Mouse (Mus musculus) hindbrain, embryonic 12.5 days (tissue): Measurements from ENCODE around the gene Phkg1. TPM values are rescaled to one million over a fixed set of nuclear protein-coding genes. Genes with fewer than 3 reads are reported as not detected.
"Not testable (repeated sequence)": the region's sequence is repeated elsewhere in the genome, so short reads cannot be mapped to it uniquely, and the experiment has no call there.

Source experiments
- ATAC-seq: fragments of 200-750 bp; cut with Nextera tagmentation; 2 replicates; pipeline ENCODE4 v1.8.0; 2017; ENCODE audit warnings: moderate TSS enrichment; ENCODE audit not compliant: low FRiP score
- H3K27ac ChIP-seq: fragments of 300-500 bp; sonication (generic); 2 replicates; pipeline ENCODE4 v1.5.1; 2016; ENCODE audit warnings: mild to moderate bottlenecking
- H3K27me3 ChIP-seq: fragments of 300-500 bp; sonication (generic); 2 replicates; pipeline ENCODE4 v1.6.1; 2016; ENCODE audit warnings: mild to moderate bottlenecking
- H3K36me3 ChIP-seq: fragments of 300-500 bp; sonication (generic); 2 replicates; pipeline ENCODE4 v1.6.1; 2016; ENCODE audit warnings: mild to moderate bottlenecking
- H3K4me1 ChIP-seq: fragments of 300-500 bp; sonication (generic); 2 replicates; pipeline ENCODE4 v1.6.1; 2016
- H3K4me2 ChIP-seq: fragments of 300-500 bp; sonication (generic); replicated peaks from 2 replicates; pipeline ENCODE4 v1.6.1; 2016; ENCODE audit warnings: mild to moderate bottlenecking
- H3K4me3 ChIP-seq: fragments of 300-500 bp; sonication (generic); 2 replicates; pipeline ENCODE4 v1.5.1; 2016; ENCODE audit warnings: mild to moderate bottlenecking
- H3K9ac ChIP-seq: fragments of 300-500 bp; sonication (generic); 2 replicates; pipeline ENCODE4 v1.6.1; 2016; ENCODE audit warnings: mild to moderate bottlenecking, moderate library complexity
- H3K9me3 ChIP-seq: fragments of 300-500 bp; sonication (generic); replicated peaks from 2 replicates; pipeline ENCODE4 v1.6.1; 2016; ENCODE audit warnings: mild to moderate bottlenecking
- WGBS: fragments of 180-500 bp; shearing (Covaris S2); methylation state at CpG from one replicate; pipeline ENCODE4 v1.1.7; 2016; 5-methylcytosine and 5-hydroxymethylcytosine counted together
- polyA plus RNA-seq: library from polyadenylated mRNA; unstranded; fragments of >200 nt; fragmentation: Nextera tagmentation; extraction: Ambion mirVana; gene quantifications from 2 replicates; pipeline ENCODE4 v1.2.1, GENCODE M21; 2016

Phkg1 gene
- polyA plus RNA-seq, 1 experiment from 2014 or later, result 0.34 TPM

DNA sequence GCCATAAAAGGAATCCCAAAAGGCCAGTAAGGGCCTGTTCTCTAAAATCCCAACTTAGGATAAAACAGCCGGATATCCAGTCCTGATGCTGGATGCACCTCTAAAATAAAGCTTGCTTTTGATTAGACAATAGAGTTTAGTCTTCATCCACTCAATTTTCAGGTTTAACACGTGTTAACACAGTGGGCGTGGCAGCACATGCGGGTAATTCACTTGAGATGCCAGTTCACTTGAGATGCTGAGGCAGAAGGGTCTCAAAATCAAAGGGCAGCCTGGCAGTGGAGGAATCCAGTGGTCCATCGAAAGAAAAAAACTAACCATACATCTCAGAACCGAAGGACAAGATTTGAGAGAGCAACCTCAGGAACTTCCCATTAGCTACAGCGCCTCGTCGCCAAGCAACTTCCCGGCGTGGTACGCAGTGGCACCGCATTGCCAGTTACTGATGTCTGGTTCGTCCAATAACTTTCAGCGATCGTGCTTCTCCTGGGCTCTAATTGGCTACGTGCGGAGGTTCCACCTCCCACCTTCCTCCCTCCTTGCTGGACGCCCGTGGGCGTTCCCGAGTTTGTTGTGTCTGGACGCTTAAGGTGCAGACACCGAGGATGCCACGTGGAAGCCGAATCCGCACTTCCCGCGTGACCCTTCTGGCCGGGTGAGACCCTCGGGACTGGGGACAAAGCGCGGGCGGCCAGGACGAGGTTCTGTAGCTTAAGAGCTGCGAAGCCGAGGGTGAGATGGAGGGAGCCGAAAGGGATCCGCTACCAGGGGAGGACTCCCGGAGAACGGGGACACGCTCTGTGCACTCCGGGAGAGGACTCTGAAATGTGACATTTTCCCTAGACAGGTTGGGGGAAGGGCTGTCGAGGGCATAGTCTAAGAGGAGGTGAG is 2.9 kb downstream of the Phkg1 start, which contains the start of gene Zbed5:
TSS of gene Zbed5 (plus strand) at position 526 of the 891 bp plus-strand sequence.
- Histone ChIP-seq H3K27me3 (no peaks in the 10 kb centered on the region), H3K4me1 (peaks cover 6% of the 10 kb centered on the region; the same call in 1 of the 2 replicates), H3K36me3 (no peaks in the 10 kb centered on the region), H3K4me2 (peak within 1 kb of the TSS; percentile 77), H3K9me3 (no peaks in the 10 kb centered on the region), H3K9ac (peak within 1 kb of the TSS; percentile 64), H3K4me3 (peak within 1 kb of the TSS; percentile 68), H3K27ac (no peak within 1 kb of the TSS)
- 3% methylated on average over 44 of the region's 44 CpGs for WGBS
- peak; percentile 98 for ATAC-seq

GRCm38 (mm10) chr5:129890390-129890789 is 8.0 kb downstream of the Phkg1 start:
- 76% methylated on average over 7 of the region's 7 CpGs for WGBS
- not testable (repeated sequence) for H3K27me3 ChIP-seq, H3K4me3 ChIP-seq, H3K36me3 ChIP-seq, H3K9me3 ChIP-seq, H3K4me2 ChIP-seq, ATAC-seq, H3K27ac ChIP-seq, H3K9ac ChIP-seq
- peaks cover 10% of the 10 kb centered on the region for H3K4me1 ChIP-seq

DNA sequence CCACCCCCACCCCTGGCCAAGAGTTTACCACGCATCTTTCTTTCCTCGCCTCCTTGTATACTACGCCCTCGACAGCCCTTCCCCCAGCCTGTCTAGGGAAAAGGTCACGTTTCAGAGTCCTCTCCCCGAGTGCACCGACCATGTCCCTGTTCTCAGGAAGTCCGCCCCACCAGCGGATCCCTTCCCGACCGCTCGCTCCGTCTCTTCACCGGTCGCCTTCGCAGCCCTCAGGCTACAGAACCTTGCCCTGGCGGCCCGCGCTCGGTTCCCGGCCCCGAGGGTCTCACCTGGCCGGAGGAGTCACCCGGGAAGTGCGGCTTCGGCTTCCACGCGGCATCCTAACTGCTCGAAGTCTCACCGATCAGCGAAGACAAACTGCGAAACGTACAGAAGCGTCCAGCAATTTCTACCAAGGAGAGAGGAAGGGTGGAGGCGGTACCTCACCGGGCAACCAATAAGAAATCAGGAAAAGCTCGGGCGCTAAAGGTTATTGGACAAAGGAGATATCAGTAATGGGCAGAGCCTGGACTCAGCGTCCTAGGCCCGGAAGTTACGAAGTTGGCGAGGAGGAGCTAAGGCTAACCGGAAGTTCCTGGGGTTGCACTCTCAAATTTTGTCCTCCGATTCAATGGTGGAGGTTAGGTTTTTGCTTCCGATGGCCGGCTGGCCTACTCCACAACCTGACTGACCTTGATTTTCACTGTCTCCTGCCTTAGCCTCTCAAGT is 11.3 kb downstream of the Phkg1 start, which contains the start of gene Chchd2:
TSS of gene Chchd2 (minus strand) at position 560 of the 726 bp plus-strand sequence.
- H3K27ac ChIP-seq, result peak within 1 kb of the TSS; percentile 93
- peak; percentile 100 for ATAC-seq
- H3K27me3 ChIP-seq, result no peaks in the 10 kb centered on the region
- H3K9me3 ChIP-seq, result no peaks in the 10 kb centered on the region
- H3K4me2 ChIP-seq, result peak within 1 kb of the TSS; percentile 65
- H3K9ac ChIP-seq, result peak within 1 kb of the TSS; percentile 81
- peaks cover 16% of the 10 kb centered on the region for H3K4me1 ChIP-seq
- peak within 1 kb of the TSS; percentile 80 for H3K4me3 ChIP-seq
- WGBS, result under 1% methylated on average over 46 of the region's 46 CpGs
- H3K36me3 ChIP-seq, result peaks cover 17% of the 10 kb centered on the region

- Histone ChIP-seq H3K4me1 (peaks cover 16% of the 10 kb centered on the region), H3K4me3 (peak overlapping the region; percentile 80), H3K4me2 (peak overlapping the region; percentile 65), H3K9ac (peak overlapping the region; percentile 81), H3K36me3 (peaks cover 24% of the 10 kb centered on the region), H3K27ac (no peak overlapping the region), H3K9me3 (no peaks in the 10 kb centered on the region), H3K27me3 (no peaks in the 10 kb centered on the region)
- ATAC-seq, result no peak
- WGBS, result 41% methylated on average over 10 of the region's 10 CpGs
Observed at GRCm38 (mm10) chr5:129886271-129886670, 12.1 kb downstream of the Phkg1 start.

- Histone ChIP-seq H3K4me2 (no peak overlapping the region), H3K9ac (no peak overlapping the region), H3K27ac (no peak overlapping the region), H3K9me3 (no peaks in the 10 kb centered on the region), H3K4me1 (0 out of 2 replicates have a peak, but pooled peaks cover 3% of the 10 kb centered on the region), H3K4me3 (no peak overlapping the region), H3K27me3 (no peaks in the 10 kb centered on the region), H3K36me3 (peaks cover 40% of the 10 kb centered on the region)
- ATAC-seq, result no peak
- WGBS, result 76% methylated on average over 3 of the region's 3 CpGs
Observed at GRCm38 (mm10) chr5:129879888-129880287, 18.5 kb downstream of the Phkg1 start.

GRCm38 (mm10) chr5:129878946-129879345 is 19.4 kb downstream of the Phkg1 start:
- Histone ChIP-seq H3K4me1 (no peaks in the 10 kb centered on the region), H3K4me3 (no peak overlapping the region)

DNA sequence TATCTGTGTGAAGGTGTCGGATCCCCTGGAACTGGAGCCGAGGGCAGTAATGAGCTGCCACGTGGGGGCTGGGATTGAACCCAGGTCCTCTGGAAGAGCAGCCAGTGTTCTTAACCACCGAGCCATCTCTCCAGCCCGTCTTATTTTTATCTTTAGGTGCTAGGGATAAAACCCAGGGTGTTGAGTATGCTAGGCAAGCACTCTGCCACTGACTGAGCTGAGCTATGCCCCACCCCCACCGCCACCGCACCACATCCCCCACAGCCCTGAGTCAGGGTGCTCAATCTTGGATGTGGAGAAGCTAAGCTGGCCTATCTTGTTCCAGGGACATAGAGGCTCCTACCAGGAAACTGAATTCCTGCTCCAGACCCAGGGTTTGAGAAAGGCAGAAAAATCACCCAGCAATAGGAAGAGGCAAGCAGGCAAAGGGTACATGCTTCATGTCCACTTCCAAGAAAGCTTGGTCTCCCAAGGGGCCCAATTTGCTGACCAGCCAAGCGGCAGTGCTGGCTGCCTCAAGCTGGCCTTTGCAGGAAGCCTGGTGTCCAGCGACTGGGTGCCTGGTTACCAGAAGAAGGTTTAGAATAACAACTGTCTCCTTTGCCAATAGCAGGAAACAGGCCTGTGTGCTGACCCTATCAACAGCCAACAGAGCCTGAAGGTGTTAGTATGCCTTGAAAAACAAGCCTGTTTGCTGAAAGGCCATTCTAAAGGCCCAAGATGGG is 20.5 kb downstream of the Phkg1 start:
- H3K36me3 ChIP-seq, result peaks cover 26% of the 10 kb centered on the region
- 76% methylated on average over 9 of the region's 9 CpGs for WGBS
- ATAC-seq, result no peak

More at GRCm38 (mm10) chr5:129878946-129879345, 19.4 kb downstream of the Phkg1 start:
- H3K4me2 ChIP-seq, result no peak overlapping the region
- H3K36me3 ChIP-seq, result peaks cover 32% of the 10 kb centered on the region
- H3K9ac ChIP-seq, result no peak overlapping the region
- no peak for ATAC-seq
- no peak overlapping the region for H3K27ac ChIP-seq
- H3K27me3 ChIP-seq, result no peaks in the 10 kb centered on the region
- no peaks in the 10 kb centered on the region for H3K9me3 ChIP-seq
- WGBS, result 70% methylated on average over 2 of the region's 2 CpGs

DNA sequence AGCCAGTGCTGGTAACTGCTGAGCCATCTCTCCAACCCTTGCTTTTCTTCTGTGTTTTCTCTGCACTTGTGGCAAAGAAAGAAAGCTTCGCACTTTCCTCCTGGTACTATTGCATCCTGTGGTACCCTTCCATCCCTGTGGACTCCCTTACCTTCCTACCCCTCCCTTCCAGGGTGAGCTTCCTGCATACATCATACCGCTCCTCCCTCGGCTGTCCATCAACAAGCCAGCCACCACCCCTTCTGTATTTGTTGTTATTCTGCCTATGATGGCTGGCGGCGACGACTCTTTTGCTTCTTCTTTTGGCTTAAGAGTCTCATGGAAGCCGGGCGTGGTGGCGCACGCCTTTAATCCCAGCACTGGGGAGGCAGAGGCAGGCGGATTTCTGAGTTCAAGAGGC is 23.3 kb downstream of the Phkg1 start:
- no peak overlapping the region for H3K4me2 ChIP-seq
- H3K36me3 ChIP-seq, result peaks cover 4% of the 10 kb centered on the region; the same call in 1 of the 2 replicates
- no peak overlapping the region for H3K4me3 ChIP-seq
- WGBS, result 77% methylated on average over 11 of the region's 11 CpGs
- no peak overlapping the region for H3K27ac ChIP-seq
- no peak for ATAC-seq
- no peaks in the 10 kb centered on the region for H3K9me3 ChIP-seq
- H3K27me3 ChIP-seq, result no peaks in the 10 kb centered on the region
- H3K9ac ChIP-seq, result no peak overlapping the region
- H3K4me1 ChIP-seq, result no peaks in the 10 kb centered on the region

More for the DNA sequence above, 20.5 kb downstream of the Phkg1 start:
- no peaks in the 10 kb centered on the region for H3K9me3 ChIP-seq
- no peaks in the 10 kb centered on the region for H3K27me3 ChIP-seq
- no peaks in the 10 kb centered on the region for H3K4me1 ChIP-seq
- no peak overlapping the region for H3K27ac ChIP-seq
- no peak overlapping the region for H3K4me3 ChIP-seq
- H3K4me2 ChIP-seq, result no peak overlapping the region
- no peak overlapping the region for H3K9ac ChIP-seq

DNA sequence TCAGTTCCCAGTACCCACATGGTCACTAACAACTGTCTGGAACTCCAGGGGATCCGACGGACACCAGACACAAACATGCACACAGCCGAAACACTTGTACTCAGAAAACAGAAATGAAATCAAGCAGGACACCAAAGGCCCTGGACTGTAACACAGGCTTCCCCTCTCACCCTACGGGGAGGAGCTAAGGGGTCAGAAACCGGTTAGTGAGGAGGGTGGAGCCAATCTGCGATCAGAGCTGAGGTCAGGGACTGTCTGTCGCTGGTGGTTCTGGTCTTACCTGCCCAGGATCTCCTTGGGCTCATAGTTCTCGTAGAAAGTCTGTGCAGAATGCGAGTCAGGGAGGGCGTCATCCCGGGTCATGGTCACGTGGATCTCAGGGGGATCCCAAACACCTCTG is 24.4 kb downstream of the Phkg1 start:
- Histone ChIP-seq H3K9ac (no peak overlapping the region), H3K9me3 (no peaks in the 10 kb centered on the region), H3K4me3 (no peak overlapping the region), H3K27ac (no peak overlapping the region), H3K4me1 (no peaks in the 10 kb centered on the region), H3K4me2 (no peak overlapping the region), H3K36me3 (no peaks in the 10 kb centered on the region), H3K27me3 (no peaks in the 10 kb centered on the region)
- no peak for ATAC-seq
- 87% methylated on average over 12 of the region's 12 CpGs for WGBS

GRCm38 (mm10) chr5:129871238-129871637 is 27.1 kb downstream of the Phkg1 start:
- Histone ChIP-seq H3K27me3 (no peaks in the 10 kb centered on the region), H3K9ac (no peak overlapping the region), H3K4me2 (no peak overlapping the region), H3K4me3 (no peak overlapping the region), H3K4me1 (no peaks in the 10 kb centered on the region), H3K27ac (no peak overlapping the region), H3K9me3 (no peaks in the 10 kb centered on the region), H3K36me3 (no peaks in the 10 kb centered on the region)
- ATAC-seq, result no peak
- 97% methylated on average over 2 of the region's 2 CpGs for WGBS

GRCm38 (mm10) chr5:129869238-129869995 is 28.9 kb downstream of the Phkg1 start:
- 89% methylated on average over 19 of the region's 19 CpGs for WGBS
- no peak overlapping the region for H3K4me3 ChIP-seq

More at GRCm38 (mm10) chr5:129869238-129869995, 28.9 kb downstream of the Phkg1 start:
- Histone ChIP-seq H3K27ac (no peak overlapping the region), H3K9me3 (no peaks in the 10 kb centered on the region), H3K27me3 (no peaks in the 10 kb centered on the region), H3K9ac (no peak overlapping the region), H3K4me1 (no peaks in the 10 kb centered on the region; the same call in 1 of the 2 replicates), H3K36me3 (no peaks in the 10 kb centered on the region), H3K4me2 (no peak overlapping the region)
- no peak for ATAC-seq
